Mouse (Mus musculus): Measurements from ENCODE around the gene Trim71.

Gene Trim71

DNA sequence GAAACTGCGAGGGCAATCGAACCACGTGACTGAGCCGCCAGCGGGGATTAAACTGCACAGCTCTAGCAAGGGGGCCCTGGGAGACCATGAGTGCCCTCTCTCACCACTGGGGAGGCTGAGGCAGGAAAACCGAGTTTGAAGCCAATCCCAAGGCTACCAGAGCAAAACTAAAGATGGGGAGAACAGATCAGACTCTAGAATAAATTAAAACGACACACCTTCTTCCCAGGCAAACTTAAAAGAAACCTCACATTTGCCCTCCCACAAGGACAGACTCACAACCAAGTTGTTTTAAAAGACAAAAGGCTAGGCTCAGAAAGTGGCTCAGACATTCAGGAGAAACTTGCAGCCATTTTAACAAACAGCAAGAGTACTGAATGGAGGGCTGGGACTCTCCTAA is 7.1 kb downstream of the Trim71 start:
- in situ Hi-C loops (cut with MseI, MboI), result no loop called here

GRCm38 (mm10) chr9:114556276-114556855 is 7.8 kb downstream of the Trim71 start:
- in situ Hi-C loops (cut with MseI, MboI), result no loop called here

DNA sequence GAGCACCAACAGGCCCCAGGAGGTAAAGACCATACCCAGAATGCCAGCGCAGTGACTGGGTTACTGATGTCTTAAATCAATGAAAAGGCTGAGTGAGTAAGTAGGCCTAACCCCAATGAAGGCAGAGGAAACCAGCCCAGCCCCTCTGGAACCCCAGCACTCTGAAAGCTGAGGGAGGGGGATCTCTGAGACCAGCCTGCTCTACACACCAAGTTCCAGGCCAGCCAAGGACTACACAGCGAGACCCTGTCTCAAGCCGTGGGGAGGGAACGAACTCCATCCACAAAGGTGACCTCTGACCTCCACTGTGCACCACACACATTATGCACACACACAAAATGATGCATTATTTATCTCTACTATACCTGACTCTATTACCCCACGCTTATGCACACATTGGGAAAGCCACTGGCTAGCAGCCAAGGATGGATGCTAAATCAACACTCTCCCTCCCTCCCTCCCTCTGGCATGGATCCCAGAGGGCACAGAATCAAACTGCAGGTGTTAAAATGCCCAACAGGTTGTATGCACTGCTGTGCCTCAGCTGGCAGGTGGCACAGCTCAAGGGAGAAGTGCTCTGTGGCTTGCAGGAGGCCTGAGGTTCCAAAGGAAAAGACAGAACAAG is 9.7 kb downstream of the Trim71 start:
- in situ Hi-C loops (cut with MseI, MboI), result no loop called here

GRCm38 (mm10) chr9:114553828-114554227 is 10.3 kb downstream of the Trim71 start:
- in situ Hi-C loops (cut with MseI, MboI), result no loop called here

DNA sequence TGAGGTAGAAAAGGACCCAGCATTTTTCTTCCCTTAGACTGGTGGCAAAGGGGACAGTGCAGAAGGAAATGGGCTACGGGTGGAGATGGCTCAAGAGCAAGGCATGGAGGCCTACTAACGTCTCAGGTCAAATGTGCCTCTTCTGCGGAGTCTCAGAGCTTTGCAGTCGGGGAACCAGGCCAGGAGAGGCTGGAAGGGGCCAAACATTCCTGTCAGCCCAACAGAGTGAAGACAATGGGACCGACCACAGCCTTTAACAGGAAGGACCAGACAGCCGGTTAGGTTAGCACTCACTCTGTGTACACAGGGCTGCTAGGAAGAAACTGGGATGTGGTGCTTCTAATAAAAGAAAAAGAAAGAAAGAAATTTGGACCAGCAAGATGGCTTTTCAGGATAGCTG is 14.1 kb downstream of the Trim71 start:
- in situ Hi-C loops (cut with MseI, MboI), result no loop called here

- in situ Hi-C loops (cut with MseI, MboI), result no loop called here
Observed at GRCm38 (mm10) chr9:114549117-114549516, 15.1 kb downstream of the Trim71 start.

DNA sequence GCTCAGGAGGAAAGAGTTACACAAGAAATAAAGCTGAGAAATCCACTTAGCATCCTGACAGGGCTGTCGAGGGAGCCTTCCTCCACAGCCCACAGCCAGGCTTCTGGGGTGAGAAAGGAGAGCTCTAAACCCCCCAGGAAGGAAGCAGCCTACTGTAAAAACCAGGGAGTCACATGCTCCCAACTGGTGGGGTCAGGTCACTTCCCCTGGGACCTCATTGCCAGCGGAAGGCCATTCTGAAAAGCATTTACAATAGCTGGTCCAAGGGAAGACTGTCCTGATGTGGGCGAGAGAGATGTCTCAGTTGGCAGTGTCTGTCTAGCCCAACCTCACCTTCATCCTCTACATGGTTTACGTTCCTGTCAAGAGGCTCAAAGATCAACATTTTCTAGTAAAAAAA is 15.7 kb downstream of the Trim71 start:
- in situ Hi-C loops (cut with MseI, MboI), result no loop called here

DNA sequence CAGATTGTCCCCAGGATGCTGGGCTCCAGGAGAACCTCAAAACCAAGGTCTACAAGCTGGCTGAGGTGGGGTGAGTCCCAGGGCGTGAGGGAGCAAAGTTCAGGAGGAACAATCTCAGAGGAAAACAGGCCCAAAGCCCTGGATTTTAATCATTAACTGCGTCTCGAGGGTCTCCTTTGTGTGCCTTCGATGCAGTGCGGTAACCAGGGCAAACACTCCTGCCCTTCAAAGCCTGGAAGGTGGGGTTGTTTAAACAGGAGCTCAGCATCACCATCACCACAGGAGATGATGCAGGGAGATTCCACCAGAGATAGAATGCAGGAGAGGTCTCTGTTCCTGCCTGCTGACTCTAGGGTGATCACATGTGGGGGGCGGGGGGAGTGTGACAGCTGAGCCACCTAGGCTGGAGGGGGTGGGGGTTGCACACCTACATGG is 16.5 kb downstream of the Trim71 start:
- in situ Hi-C loops (cut with MseI, MboI), result no loop called here

GRCm38 (mm10) chr9:114546765-114547164 is 17.4 kb downstream of the Trim71 start:
- in situ Hi-C loops (cut with MseI, MboI), result no loop called here

GRCm38 (mm10) chr9:114544754-114545393 is 19.3 kb downstream of the Trim71 start:
- in situ Hi-C loops (cut with MseI, MboI), result no loop called here

DNA sequence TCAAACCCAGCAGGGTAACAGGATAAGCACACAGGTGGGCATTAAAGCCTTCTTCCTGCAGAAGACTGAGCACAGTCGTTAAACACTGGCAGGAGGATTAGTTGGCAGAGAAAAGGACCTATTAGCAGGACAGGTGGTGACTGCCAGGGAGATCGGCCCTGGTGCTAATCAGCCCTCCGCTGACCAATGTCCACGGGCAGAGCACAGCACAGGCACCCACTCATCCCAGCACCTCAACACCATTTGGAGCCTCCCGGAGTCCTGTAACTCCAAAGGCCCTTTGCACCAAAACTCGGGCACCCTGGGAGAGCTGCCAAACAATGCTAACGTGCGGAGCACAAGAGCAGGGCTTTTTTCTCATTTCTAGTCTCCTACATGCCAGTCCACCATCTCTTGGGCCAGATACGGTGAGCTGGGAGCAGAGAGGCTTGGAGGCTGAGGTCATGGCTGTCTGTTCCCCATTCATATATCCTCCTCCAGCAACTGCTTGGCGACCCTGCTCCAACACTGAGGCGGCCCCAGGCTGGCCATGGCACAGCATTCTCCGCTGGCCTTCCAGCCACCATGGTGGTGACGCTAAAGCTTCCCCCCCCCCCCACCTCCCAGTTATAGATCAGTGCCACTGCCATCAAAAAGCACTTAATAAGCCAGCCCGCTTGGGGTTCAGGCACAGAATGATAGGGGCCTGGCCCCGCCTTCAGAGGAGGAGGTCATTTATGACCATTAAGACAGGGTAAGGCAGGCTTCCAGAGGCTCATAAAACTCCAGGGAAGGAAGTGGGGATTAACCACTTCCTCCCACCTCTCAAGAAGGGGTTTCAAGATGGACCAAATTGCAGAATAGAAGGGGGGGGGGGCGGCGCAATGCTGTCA is 20.1 kb downstream of the Trim71 start:
- in situ Hi-C loops (cut with MseI, MboI), result no loop called here

DNA sequence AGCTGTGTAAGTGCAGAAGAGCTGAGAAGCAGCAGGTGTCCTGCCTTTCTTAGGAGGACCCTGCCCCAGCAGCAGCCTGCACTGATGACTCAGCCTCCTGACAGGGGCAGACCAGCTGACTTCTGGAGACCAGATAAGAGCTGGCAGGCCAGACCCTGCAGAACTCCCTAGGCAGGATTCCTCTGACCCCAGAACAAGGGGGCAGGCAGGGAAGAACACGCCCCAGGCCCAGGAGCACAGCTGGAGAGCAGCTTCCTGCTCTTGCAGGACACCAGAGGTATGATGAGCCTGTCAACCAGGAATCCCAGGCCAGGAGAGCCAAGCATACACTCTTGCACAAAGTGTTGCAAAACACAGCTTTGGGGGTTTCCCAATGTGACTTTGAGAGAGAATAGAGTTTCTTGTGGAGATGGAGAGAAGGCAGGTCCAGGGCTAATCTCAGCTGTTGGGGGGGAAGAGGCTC is 22.9 kb downstream of the Trim71 start:
- in situ Hi-C loops (cut with MseI, MboI), result no loop called here

DNA sequence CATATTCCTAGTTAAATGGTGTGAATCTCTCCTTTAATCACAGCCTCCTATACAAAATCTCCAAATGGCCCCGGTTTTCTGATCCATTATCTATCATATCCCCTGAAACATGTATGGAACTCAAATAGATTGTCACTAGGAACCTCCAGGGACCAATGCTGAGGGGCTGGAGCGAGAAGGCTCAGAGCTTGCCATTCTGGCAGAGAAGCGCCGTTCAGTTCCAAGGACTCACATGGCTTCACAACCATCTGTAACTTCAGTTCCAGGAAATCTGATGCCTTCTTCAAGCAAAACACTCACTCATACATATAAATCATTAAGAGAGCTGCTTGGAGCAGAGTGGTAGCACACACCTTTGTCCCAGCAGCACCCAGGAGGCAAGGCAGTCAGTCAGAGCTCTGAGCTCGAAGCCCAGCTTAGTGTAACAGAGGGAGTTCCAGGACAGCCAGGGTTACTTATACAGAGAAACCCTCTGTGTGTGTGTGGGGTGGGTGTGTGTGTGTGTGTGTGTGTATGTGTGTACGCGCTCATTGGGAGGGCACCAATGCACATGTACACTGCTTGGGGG is 25.1 kb downstream of the Trim71 start:
- in situ Hi-C loops (cut with MseI, MboI), result no loop called here

DNA sequence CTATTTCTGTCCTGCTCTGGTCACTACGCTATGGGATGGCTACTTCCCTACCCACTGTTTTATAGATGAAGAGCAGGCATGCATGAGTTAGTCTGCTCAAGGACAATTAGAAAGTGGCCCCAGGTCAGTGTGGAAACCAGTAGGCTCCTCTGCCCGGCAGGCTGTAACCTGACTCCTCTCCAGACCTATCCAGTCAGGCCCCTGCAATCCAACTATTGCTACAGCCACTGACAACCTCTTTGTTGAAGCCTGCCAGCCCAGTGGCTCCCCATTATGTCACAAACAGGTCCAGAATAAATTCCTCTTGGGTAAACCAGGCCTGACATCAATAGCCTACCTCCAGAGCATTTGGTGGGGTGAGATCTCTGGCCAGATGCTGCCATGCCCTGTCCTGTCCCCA is 27.5 kb downstream of the Trim71 start:
- in situ Hi-C loops (cut with MseI, MboI), result no loop called here

DNA sequence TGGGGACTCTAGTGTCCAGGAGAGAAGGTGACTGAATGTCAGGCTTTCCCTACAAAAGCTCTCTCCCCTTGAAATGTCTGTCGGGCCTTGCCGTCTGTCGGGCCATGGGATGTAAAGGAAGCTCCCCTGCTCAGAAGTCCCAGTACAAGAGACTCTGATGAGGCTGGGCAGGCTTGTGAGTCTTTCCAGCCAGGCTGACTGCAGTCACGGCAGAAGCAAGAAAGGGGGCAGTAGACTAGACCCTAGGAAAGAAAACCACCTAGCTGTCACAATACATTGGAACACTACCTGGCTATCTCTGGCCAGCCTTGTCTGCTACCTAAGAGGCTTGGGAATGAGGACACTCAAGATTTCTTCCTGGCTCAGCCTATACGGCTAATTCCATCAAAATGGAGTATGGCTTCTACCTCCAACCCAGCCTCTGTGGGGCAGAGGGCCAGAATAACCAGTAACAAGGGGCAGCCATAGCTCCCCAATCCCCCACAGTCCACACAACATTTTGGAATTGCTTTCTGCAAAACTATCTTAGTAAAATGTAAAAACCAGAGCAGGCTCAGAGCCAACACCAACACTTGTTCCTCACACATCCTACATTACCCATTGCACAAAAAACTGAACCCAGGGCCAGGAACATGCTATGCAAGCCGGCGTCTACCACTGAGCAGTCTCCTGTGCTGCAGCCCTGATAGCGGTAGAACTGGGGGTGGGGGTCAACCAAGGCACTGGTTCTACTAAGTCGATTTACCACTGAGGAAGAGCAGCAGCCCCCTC is 29.2 kb downstream of the Trim71 start:
- in situ Hi-C loops (cut with MseI, MboI), result no loop called here

- in situ Hi-C loops (cut with MseI, MboI), result no loop called here
Observed at GRCm38 (mm10) chr9:114533848-114534247, 30.3 kb downstream of the Trim71 start.

GRCm38 (mm10) chr9:114531276-114531675 is 32.9 kb downstream of the Trim71 start:
- in situ Hi-C loops (cut with MseI, MboI), result no loop called here

DNA sequence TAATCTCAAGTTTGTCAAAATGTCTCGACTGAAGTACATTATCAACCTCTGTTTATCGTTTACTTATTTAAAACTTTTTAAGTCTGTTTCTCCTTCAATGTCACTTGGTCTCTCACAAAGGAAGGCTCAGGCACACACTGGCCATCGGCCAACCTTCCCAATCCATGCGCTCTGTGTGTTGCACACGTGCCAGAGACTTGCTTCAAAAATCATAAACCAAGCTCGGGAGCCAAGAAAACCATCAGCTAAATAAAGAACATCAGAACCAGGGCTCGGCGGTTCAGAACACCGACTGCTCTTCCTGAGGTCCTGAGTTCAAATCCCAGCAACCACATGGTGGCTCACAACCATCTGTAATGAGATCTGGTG is 35.5 kb downstream of the Trim71 start:
- in situ Hi-C loops (cut with MseI, MboI), result no loop called here

GRCm38 (mm10) chr9:114527992-114528679 is 36.0 kb downstream of the Trim71 start:
- in situ Hi-C loops (cut with MseI, MboI), result no loop called here

DNA sequence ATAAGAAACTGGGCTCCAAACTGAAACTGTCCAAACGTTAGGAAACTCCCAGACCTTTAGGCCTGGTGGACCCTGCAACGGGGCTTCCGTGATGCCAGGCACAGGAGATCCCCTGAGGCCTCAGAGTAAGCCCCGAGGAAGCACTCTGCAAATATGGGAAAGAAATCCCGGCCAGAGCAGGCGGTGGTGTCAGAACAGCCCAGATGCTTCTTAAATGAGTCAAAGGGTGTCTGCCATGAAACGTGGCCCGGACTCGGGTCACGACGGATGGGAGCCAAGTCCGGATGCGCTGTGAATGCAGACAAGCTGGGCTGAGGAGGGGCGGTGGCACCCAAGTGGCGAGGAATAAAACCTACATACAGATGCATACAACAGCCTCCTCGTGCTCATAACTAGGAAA is 37.1 kb downstream of the Trim71 start:
- in situ Hi-C loops (cut with MseI, MboI), result no loop called here

GRCm38 (mm10) chr9:114526581-114526980 is 37.6 kb downstream of the Trim71 start:
- in situ Hi-C loops (cut with MseI, MboI), result no loop called here

Measured in mouse trophoblast stem cell (cell line).